Mouse (Mus musculus) splenic B cell, adult 2 months (primary cell): Measurements from ENCODE around the gene Nudt1.
"Not testable (repeated sequence)": the region's sequence is repeated elsewhere in the genome, so short reads cannot be mapped to it uniquely, and the experiment has no call there.

Experiments used
- DNase-seq: peaks from one replicate; pipeline ENCODE4 v3.0.0-alpha.2; 2011; ENCODE audit warnings: low read depth, low spot score
- H3K27me3 ChIP-seq: 2 replicates; pipeline ENCODE4 v1.6.1; 2012; ENCODE audit warnings: mild to moderate bottlenecking, low read length, moderate library complexity, mixed read lengths; ENCODE audit not compliant: control insufficient read depth, poor library complexity, insufficient read depth, severe bottlenecking
- H3K36me3 ChIP-seq: 2 replicates; pipeline ENCODE4 v1.6.1; 2012; ENCODE audit warnings: mild to moderate bottlenecking, low read length, moderate library complexity, mixed read lengths; ENCODE audit not compliant: control insufficient read depth, poor library complexity, insufficient read depth, severe bottlenecking

Nudt1 gene

GRCm38 (mm10) chr5:140359930-140360674 lies 38.6 kb downstream of the Nudt1 start:
- no peak for DNase-seq
- H3K27me3 ChIP-seq = no peaks in the 10 kb centered on the region

GRCm38 (mm10) chr5:140364415-140364814 lies 43.0 kb downstream of the Nudt1 start:
- DNase-seq = no peak
- Histone ChIP-seq H3K36me3 (peaks cover 15% of the 10 kb centered on the region), H3K27me3 (no peaks in the 10 kb centered on the region)

More at GRCm38 (mm10) chr5:140359930-140360674, 38.6 kb downstream of the Nudt1 start:
- H3K36me3 ChIP-seq = peaks cover 29% of the 10 kb centered on the region

- not testable (repeated sequence) for H3K27me3 ChIP-seq, H3K36me3 ChIP-seq
- DNase-seq = peak; percentile 34
Measured at GRCm38 (mm10) chr5:140368126-140368525, 46.7 kb downstream of the Nudt1 start.

- Histone ChIP-seq H3K27me3 (no peaks in the 10 kb centered on the region), H3K36me3 (peaks cover 4% of the 10 kb centered on the region; the same call in 1 of the 2 replicates)
- no peak for DNase-seq
Measured at GRCm38 (mm10) chr5:140368926-140369325, 47.5 kb downstream of the Nudt1 start.

GRCm38 (mm10) chr5:140369466-140369865 lies 48.0 kb downstream of the Nudt1 start:
- H3K36me3 ChIP-seq = peaks cover 4% of the 10 kb centered on the region; the same call in 1 of the 2 replicates
- H3K27me3 ChIP-seq = no peaks in the 10 kb centered on the region
- no peak for DNase-seq

GRCm38 (mm10) chr5:140370446-140371254 lies 49.2 kb downstream of the Nudt1 start:
- no peaks in the 10 kb centered on the region for H3K27me3 ChIP-seq
- no peak for DNase-seq
- H3K36me3 ChIP-seq = peaks cover 5% of the 10 kb centered on the region

- Histone ChIP-seq H3K27me3 (no peaks in the 10 kb centered on the region), H3K36me3 (peaks cover 3% of the 10 kb centered on the region)
- DNase-seq = no peak
Measured at GRCm38 (mm10) chr5:140371671-140372070, 50.2 kb downstream of the Nudt1 start.

- peaks cover 3% of the 10 kb centered on the region for H3K36me3 ChIP-seq
- peak; percentile 37 for DNase-seq
Measured at GRCm38 (mm10) chr5:140373711-140374110, 52.3 kb downstream of the Nudt1 start.

GRCm38 (mm10) chr5:140374226-140374625 lies 52.8 kb downstream of the Nudt1 start:
- Histone ChIP-seq H3K27me3 (no peaks in the 10 kb centered on the region), H3K36me3 (peaks cover 1% of the 10 kb centered on the region; the same call in 1 of the 2 replicates)
- peak; percentile 93 for DNase-seq

More at GRCm38 (mm10) chr5:140373711-140374110, 52.3 kb downstream of the Nudt1 start:
- no peaks in the 10 kb centered on the region for H3K27me3 ChIP-seq

GRCm38 (mm10) chr5:140375249-140375829 lies 53.9 kb downstream of the Nudt1 start:
- H3K27me3 ChIP-seq = no peaks in the 10 kb centered on the region
- H3K36me3 ChIP-seq = peaks cover 1% of the 10 kb centered on the region; the same call in 1 of the 2 replicates
- DNase-seq = no peak

- DNase-seq = peak; percentile 41
- H3K36me3 ChIP-seq = peaks cover 1% of the 10 kb centered on the region; the same call in 1 of the 2 replicates
- no peaks in the 10 kb centered on the region for H3K27me3 ChIP-seq
Measured at GRCm38 (mm10) chr5:140378121-140378853, 56.8 kb downstream of the Nudt1 start.

GRCm38 (mm10) chr5:140379299-140379698 lies 57.8 kb downstream of the Nudt1 start:
- peak; percentile 36 for DNase-seq
- peaks cover 1% of the 10 kb centered on the region; the same call in 1 of the 2 replicates for H3K36me3 ChIP-seq
- no peaks in the 10 kb centered on the region for H3K27me3 ChIP-seq

- no peaks in the 10 kb centered on the region for H3K27me3 ChIP-seq
- DNase-seq = no peak
- no peaks in the 10 kb centered on the region; the same call in 1 of the 2 replicates for H3K36me3 ChIP-seq
Measured at GRCm38 (mm10) chr5:140381156-140381555, 59.7 kb downstream of the Nudt1 start.

- Histone ChIP-seq H3K27me3 (no peaks in the 10 kb centered on the region), H3K36me3 (no peaks in the 10 kb centered on the region; the same call in 1 of the 2 replicates)
- DNase-seq = peak; percentile 84
Measured at GRCm38 (mm10) chr5:140382688-140383087, 61.2 kb downstream of the Nudt1 start.
